Mouse (Mus musculus): Measurements from ENCODE around the gene Cwc27. TPM values are rescaled to one million over a fixed set of nuclear protein-coding genes. Genes with fewer than 3 reads are reported as not detected.

Cwc27 gene
- polyA plus RNA-seq, 1 experiment from 2014 or later: 28.3 TPM

GRCm38 (mm10) chr13:104759381-104759780 is 57.6 kb downstream of the Cwc27 start:
- no peak overlapping the region for H3K4me3 ChIP-seq (replicated peaks)
- H3K9me3 ChIP-seq: no peaks in the 10 kb centered on the region
- whole genome bisulfite sequencing: 98% methylated on average over 1 of the region's 1 CpGs
- no peak overlapping the region for H3K4me2 ChIP-seq (replicated peaks)
- H3K4me1 ChIP-seq (replicated peaks): no peaks in the 10 kb centered on the region
- H3K9ac ChIP-seq: no peak overlapping the region
- H3K27me3 ChIP-seq (replicated peaks): no peaks in the 10 kb centered on the region
- ATAC-seq: no peak
- H3K27ac ChIP-seq: no peak overlapping the region
- H3K36me3 ChIP-seq: no peaks in the 10 kb centered on the region

GRCm38 (mm10) chr13:104747032-104747431 is 69.9 kb downstream of the Cwc27 start:
- H3K9me3 ChIP-seq: no peaks in the 10 kb centered on the region
- no peaks in the 10 kb centered on the region for H3K27me3 ChIP-seq (replicated peaks)
- no peaks in the 10 kb centered on the region for H3K36me3 ChIP-seq
- no peak overlapping the region for H3K27ac ChIP-seq
- no peak overlapping the region for H3K9ac ChIP-seq
- no peak overlapping the region for H3K4me3 ChIP-seq (replicated peaks)
- ATAC-seq: no peak
- no peaks in the 10 kb centered on the region for H3K4me1 ChIP-seq (replicated peaks)
- H3K4me2 ChIP-seq (replicated peaks): no peak overlapping the region

DNA sequence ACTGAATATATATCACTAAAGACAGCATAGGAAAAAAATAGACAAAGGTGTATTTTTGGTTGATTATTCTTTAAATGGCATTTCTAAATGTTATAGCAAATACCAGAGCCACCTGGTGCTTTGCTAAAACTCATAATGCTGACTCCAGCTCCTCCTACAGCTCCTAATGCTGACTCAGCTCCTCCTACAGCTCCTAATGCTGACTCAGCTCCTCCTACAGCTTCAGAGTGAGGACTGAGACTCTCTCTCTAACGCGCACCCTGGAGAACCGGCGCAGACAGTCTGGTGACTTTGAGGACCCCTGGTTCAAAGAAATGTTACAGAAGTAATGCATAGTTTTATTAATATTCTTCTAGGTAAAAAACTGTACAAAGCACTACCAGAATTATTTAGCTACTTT is 74.1 kb downstream of the Cwc27 start:
- H3K4me1 ChIP-seq (replicated peaks): no peaks in the 10 kb centered on the region
- no peak for ATAC-seq
- 87% methylated on average over 4 of the region's 4 CpGs for WGBS

GRCm38 (mm10) chr13:104729261-104730046 is 87.5 kb downstream of the Cwc27 start:
- Histone ChIP-seq H3K27me3 (replicated peaks) (no peaks in the 10 kb centered on the region), H3K4me2 (replicated peaks) (no peak overlapping the region), H3K9me3 (no peaks in the 10 kb centered on the region), H3K4me3 (replicated peaks) (no peak overlapping the region), H3K9ac (no peak overlapping the region), H3K4me1 (replicated peaks) (no peaks in the 10 kb centered on the region), H3K27ac (no peak overlapping the region), H3K36me3 (no peaks in the 10 kb centered on the region; the same call in 1 of the 2 replicates)
- 61% methylated on average over 3 of the region's 3 CpGs for WGBS
- ATAC-seq: no peak

More for the DNA sequence above, 74.1 kb downstream of the Cwc27 start:
- no peaks in the 10 kb centered on the region for H3K36me3 ChIP-seq
- no peak overlapping the region for H3K27ac ChIP-seq
- no peak overlapping the region for H3K4me3 ChIP-seq (replicated peaks)
- H3K9ac ChIP-seq: no peak overlapping the region
- H3K4me2 ChIP-seq (replicated peaks): no peak overlapping the region
- no peaks in the 10 kb centered on the region for H3K27me3 ChIP-seq (replicated peaks)
- H3K9me3 ChIP-seq: no peaks in the 10 kb centered on the region

DNA sequence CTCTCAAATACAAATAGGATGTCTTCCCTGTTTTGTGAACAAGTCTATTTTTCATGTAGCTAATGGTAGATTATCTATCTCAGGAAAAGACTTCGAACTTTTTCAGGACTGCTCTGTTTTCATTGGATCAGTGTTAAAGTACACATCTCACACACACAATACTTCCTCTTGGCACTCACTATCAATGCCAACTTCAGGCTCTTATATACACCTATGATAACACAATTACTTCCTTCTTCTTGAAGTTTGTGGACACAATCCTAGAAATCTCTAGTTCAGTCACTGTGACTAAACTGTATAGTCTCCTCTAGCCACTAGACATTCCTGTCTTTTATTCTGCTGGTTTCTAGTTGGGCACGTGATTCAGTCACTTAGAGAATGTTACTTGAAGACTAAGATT is 89.3 kb downstream of the Cwc27 start:
- Histone ChIP-seq H3K9ac (no peak overlapping the region), H3K27ac (no peak overlapping the region), H3K4me2 (replicated peaks) (no peak overlapping the region), H3K36me3 (no peaks in the 10 kb centered on the region; the same call in 1 of the 2 replicates), H3K4me3 (replicated peaks) (no peak overlapping the region), H3K4me1 (replicated peaks) (no peaks in the 10 kb centered on the region), H3K27me3 (replicated peaks) (no peaks in the 10 kb centered on the region), H3K9me3 (no peaks in the 10 kb centered on the region)
- WGBS: 87% methylated on average over 2 of the region's 2 CpGs
- ATAC-seq: no peak

GRCm38 (mm10) chr13:104720133-104720532 is 96.8 kb downstream of the Cwc27 start:
- no peaks in the 10 kb centered on the region for H3K36me3 ChIP-seq
- H3K9ac ChIP-seq: no peak overlapping the region
- WGBS: 73% methylated on average over 5 of the region's 5 CpGs
- ATAC-seq: no peak
- no peaks in the 10 kb centered on the region for H3K9me3 ChIP-seq
- no peak overlapping the region for H3K4me2 ChIP-seq (replicated peaks)
- H3K27me3 ChIP-seq (replicated peaks): no peaks in the 10 kb centered on the region
- H3K27ac ChIP-seq: no peak overlapping the region
- H3K4me3 ChIP-seq (replicated peaks): no peak overlapping the region
- H3K4me1 ChIP-seq (replicated peaks): no peaks in the 10 kb centered on the region

- Histone ChIP-seq H3K9ac (no peak overlapping the region), H3K9me3 (no peaks in the 10 kb centered on the region), H3K4me2 (replicated peaks) (no peak overlapping the region), H3K27me3 (replicated peaks) (no peaks in the 10 kb centered on the region), H3K4me3 (replicated peaks) (no peak overlapping the region), H3K4me1 (replicated peaks) (no peaks in the 10 kb centered on the region), H3K27ac (no peak overlapping the region), H3K36me3 (no peaks in the 10 kb centered on the region)
- WGBS: 47% methylated on average over 6 of the region's 6 CpGs
- peak; percentile 82 for ATAC-seq
Observed at GRCm38 (mm10) chr13:104694612-104695355, 122.2 kb downstream of the Cwc27 start.

DNA sequence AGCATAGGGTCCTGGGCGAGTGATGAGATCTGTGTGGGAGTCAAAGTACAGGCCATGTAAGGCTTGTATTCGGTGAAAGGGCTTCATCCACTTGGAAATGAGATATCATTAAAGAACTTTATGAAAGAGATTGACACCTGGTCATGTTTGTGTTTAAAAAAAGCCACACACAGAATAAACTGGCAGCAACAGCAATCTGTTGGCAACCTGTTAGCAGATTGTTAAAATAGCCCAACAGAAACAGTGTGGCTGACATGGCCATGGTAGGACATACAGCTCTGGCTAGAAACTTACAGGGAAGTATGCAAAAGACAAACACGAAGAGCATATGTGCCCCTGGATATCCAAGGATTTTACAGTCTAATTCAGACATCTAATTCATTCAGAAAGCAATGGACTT is 124.2 kb downstream of the Cwc27 start:
- no peaks in the 10 kb centered on the region for H3K36me3 ChIP-seq
- H3K27me3 ChIP-seq (replicated peaks): no peaks in the 10 kb centered on the region
- WGBS: 75% methylated on average over 3 of the region's 3 CpGs
- H3K9me3 ChIP-seq: no peaks in the 10 kb centered on the region
- no peak overlapping the region for H3K27ac ChIP-seq
- ATAC-seq: no peak
- no peaks in the 10 kb centered on the region for H3K4me1 ChIP-seq (replicated peaks)
- no peak overlapping the region for H3K9ac ChIP-seq
- no peak overlapping the region for H3K4me2 ChIP-seq (replicated peaks)
- no peak overlapping the region for H3K4me3 ChIP-seq (replicated peaks)

GRCm38 (mm10) chr13:104685537-104685936 is 131.4 kb downstream of the Cwc27 start:
- H3K9me3 ChIP-seq: no peaks in the 10 kb centered on the region
- no peaks in the 10 kb centered on the region for H3K4me1 ChIP-seq (replicated peaks)
- H3K36me3 ChIP-seq: no peaks in the 10 kb centered on the region
- no peak overlapping the region for H3K4me2 ChIP-seq (replicated peaks)
- no peaks in the 10 kb centered on the region for H3K27me3 ChIP-seq (replicated peaks)
- no peak overlapping the region for H3K27ac ChIP-seq
- no peak overlapping the region for H3K4me3 ChIP-seq (replicated peaks)
- no peak overlapping the region for H3K9ac ChIP-seq
- WGBS: 78% methylated on average over 2 of the region's 2 CpGs
- no peak for ATAC-seq

- Histone ChIP-seq H3K4me2 (replicated peaks) (no peak overlapping the region), H3K9ac (no peak overlapping the region), H3K9me3 (no peaks in the 10 kb centered on the region), H3K4me1 (replicated peaks) (no peaks in the 10 kb centered on the region), H3K4me3 (replicated peaks) (no peak overlapping the region), H3K36me3 (no peaks in the 10 kb centered on the region), H3K27ac (no peak overlapping the region), H3K27me3 (replicated peaks) (no peaks in the 10 kb centered on the region)
- ATAC-seq: no peak
- 37% methylated on average over 6 of the region's 6 CpGs for WGBS
Observed at GRCm38 (mm10) chr13:104684361-104685011, 132.5 kb downstream of the Cwc27 start.

DNA sequence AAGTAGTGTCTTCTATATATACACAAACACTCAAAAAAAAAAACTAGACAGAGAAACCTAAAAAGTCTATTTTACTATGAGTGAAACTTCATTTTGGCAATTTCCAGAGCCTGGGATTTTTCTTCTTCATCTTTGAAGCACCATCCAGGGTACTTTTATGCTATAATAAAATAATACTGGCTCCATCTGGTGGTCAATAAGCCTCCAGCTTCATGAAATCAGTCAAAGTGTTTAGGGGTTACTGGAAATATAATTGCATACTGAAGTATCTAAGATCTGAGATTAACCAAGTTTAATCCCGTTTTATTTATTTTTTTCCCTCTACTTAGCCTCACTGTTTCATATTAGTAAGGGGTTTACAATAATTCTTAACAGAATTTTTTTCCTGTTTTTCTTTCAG is 135.7 kb downstream of the Cwc27 start:
- Histone ChIP-seq H3K4me1 (replicated peaks) (no peaks in the 10 kb centered on the region), H3K9me3 (no peaks in the 10 kb centered on the region), H3K27me3 (replicated peaks) (no peaks in the 10 kb centered on the region), H3K4me3 (replicated peaks) (no peak overlapping the region), H3K4me2 (replicated peaks) (no peak overlapping the region), H3K27ac (no peak overlapping the region), H3K36me3 (no peaks in the 10 kb centered on the region), H3K9ac (no peak overlapping the region)
- 75% methylated on average over 1 of the region's 1 CpGs for WGBS
- no peak for ATAC-seq

- WGBS: 96% methylated on average over 9 of the region's 9 CpGs
- H3K4me1 ChIP-seq (replicated peaks): no peaks in the 10 kb centered on the region
- H3K36me3 ChIP-seq: no peaks in the 10 kb centered on the region
- no peaks in the 10 kb centered on the region for H3K27me3 ChIP-seq (replicated peaks)
- no peak overlapping the region for H3K27ac ChIP-seq
- H3K4me2 ChIP-seq (replicated peaks): no peak overlapping the region
- H3K9ac ChIP-seq: no peak overlapping the region
- ATAC-seq: no peak
- no peak overlapping the region for H3K4me3 ChIP-seq (replicated peaks)
- no peaks in the 10 kb centered on the region for H3K9me3 ChIP-seq
Observed at GRCm38 (mm10) chr13:104661188-104661587, 155.8 kb downstream of the Cwc27 start.
